Mouse (Mus musculus): Measurements from ENCODE around the gene Cacna1h.

- TF ChIP-seq CTCF (IDR thresholded peaks at IDR 0.05): peak; percentile 77
- no peak for TF ChIP-seq EP300 (IDR thresholded peaks at IDR 0.05)
Observed at GRCm38 (mm10) chr17:25363726-25364125, 69.9 kb downstream of the Cacna1h start.

Measured in lung, postnatal 0 days (tissue).